Mouse (Mus musculus): ENCODE data around the gene Ilkap.

GRCm38 (mm10) chr1:91333582-91333981, 65.0 kb downstream of the Ilkap start:
- TF ChIP-seq CTCF (conservative IDR thresholded peaks at IDR 0.05; ENCODE audit: low read length) (no peak), NANOG (IDR thresholded peaks at IDR 0.05; ENCODE audit: borderline replicate concordance, low read length) (no peak), POU5F1 (IDR thresholded peaks at IDR 0.05; ENCODE audit: borderline replicate concordance, low read length) (no peak)

Data from E14TG2a.4 (cell line).